Mouse (Mus musculus) central nervous system, embryonic 14 days (tissue): ENCODE results near the gene Commd4. TPM values are rescaled to one million over a fixed set of nuclear protein-coding genes. Genes with fewer than 3 reads are reported as not detected.

Source experiments
- polyA plus RNA-seq: library from polyadenylated mRNA; depleted of rRNA; stranded (reverse); fragments of >200 nt; gene quantifications from 2 replicates; pipeline ENCODE4 v1.2.3, GENCODE M21; 2012; rRNA removed

The Commd4 gene
- polyA plus RNA-seq = 235 and 255 TPM in 2 replicates

GRCm38 (mm10) chr9:57158013-57158470, at the start of gene Commd4:
TSS of gene Commd4 (minus strand) at chr9:57158331.

GRCm38 (mm10) chr9:57148144-57148878, 9.8 kb downstream of the Commd4 start, which contains the start of gene Neil1:
TSS of gene Neil1 (minus strand) at chr9:57148305.

GRCm38 (mm10) chr9:57130577-57131433, 27.3 kb downstream of the Commd4 start, which contains the start of gene Man2c1:
TSS of gene Man2c1 (plus strand) at chr9:57130690.

Other genes starting within 250 kb of the Commd4 start
- 3.4 and 4.2 TPM in 2 replicates for gene Snx33, start 230.0 kb downstream of the Commd4 start, polyA plus RNA-seq
- 140 and 156 TPM in 2 replicates for gene Imp3, start 220.9 kb downstream of the Commd4 start, polyA plus RNA-seq
- gene Snupn, start 207.5 kb downstream of the Commd4 start, polyA plus RNA-seq = 15.6 and 18.2 TPM in 2 replicates
- 39.2 and 39.8 TPM in 2 replicates for gene Ptpn9, start 163.4 kb downstream of the Commd4 start, polyA plus RNA-seq
- gene Sin3a, start 86.3 kb downstream of the Commd4 start, polyA plus RNA-seq = 64.2 and 70.6 TPM in 2 replicates
- gene Man2c1, start 27.6 kb downstream of the Commd4 start, polyA plus RNA-seq = 173 and 203 TPM in 2 replicates
- gene Neil1, start 10.0 kb downstream of the Commd4 start, polyA plus RNA-seq = 13.5 and 13.6 TPM in 2 replicates
- gene Trcg1, start 78.2 kb upstream of the Commd4 start, polyA plus RNA-seq = not detected in 2 replicates
- 3.3 and 4.1 TPM in 2 replicates for gene 1700017B05Rik, start 104.3 kb upstream of the Commd4 start, polyA plus RNA-seq